Mouse (Mus musculus): Measurements from ENCODE around the gene Rassf10.

The Rassf10 gene

DNA sequence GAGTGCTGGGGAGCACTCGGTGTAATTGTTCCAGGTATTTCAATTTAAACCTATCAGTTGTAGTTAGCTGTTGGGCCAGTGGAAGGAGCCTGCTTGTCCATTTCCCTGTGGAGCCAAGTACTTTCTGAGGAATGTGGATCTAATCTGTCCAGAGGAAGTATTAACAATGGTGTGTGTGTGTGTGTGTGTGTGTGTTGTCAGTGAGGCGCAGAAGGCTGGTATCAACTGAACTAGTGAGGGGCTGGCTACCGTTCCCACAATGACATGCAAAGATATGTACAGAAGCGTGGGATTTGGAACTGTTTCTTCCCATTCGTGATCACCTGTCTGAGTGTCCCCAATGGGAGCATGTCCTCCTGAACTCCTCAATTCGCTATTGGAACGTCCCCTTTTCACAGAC, 3.2 kb downstream of the Rassf10 start:
- DNase-seq (ENCODE audit: low read depth, low spot score): no peak

- DNase-seq (ENCODE audit: low read depth, low spot score): no peak
Observed at GRCm38 (mm10) chr7:112957630-112958029, 3.9 kb downstream of the Rassf10 start.

- DNase-seq (ENCODE audit: low read depth, low spot score): no peak
Observed at GRCm38 (mm10) chr7:112966382-112966781, 12.6 kb downstream of the Rassf10 start.

DNA sequence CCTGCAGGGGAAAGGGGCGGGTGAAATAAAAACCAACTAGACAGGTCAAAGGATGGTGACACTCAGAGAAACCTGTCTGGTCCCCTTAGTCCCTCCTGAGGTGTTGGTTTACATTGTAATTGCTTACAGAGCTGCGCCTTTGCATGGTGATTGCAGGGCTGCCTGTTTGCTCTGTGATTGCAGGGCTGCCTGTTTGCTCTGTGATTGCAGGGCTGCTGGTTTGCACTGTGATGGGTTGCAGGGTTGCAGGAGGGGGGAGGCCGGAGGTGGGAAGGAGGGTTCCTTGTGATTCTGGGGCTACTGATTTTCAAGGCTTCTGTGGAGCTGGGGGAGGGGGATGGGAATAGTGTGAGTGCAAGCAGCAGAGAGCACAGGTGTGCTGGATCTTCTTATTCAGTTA, 13.0 kb downstream of the Rassf10 start:
- no peak for DNase-seq (ENCODE audit: low read depth, low spot score)

DNA sequence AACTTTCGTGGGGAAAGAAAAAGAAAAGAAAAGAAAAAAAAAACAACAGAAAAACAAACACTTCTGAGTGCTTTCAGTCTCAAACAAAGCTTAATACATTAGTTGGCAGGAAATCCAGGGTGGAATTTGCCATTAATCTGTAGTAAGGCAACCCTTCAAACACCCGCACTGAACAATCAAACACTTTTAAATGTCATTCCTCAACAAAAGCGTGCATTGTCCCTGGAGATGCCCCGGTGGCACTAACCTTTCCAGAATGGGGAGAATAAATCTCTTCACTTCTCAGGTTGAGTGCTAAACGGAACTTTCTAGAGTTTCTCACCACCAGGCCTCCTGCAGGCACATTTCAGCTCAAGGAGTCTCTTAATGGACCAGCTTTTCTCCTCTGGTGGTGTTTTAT, 29.6 kb downstream of the Rassf10 start:
- peak; percentile 8 for DNase-seq (ENCODE audit: low read depth, low spot score)

DNA sequence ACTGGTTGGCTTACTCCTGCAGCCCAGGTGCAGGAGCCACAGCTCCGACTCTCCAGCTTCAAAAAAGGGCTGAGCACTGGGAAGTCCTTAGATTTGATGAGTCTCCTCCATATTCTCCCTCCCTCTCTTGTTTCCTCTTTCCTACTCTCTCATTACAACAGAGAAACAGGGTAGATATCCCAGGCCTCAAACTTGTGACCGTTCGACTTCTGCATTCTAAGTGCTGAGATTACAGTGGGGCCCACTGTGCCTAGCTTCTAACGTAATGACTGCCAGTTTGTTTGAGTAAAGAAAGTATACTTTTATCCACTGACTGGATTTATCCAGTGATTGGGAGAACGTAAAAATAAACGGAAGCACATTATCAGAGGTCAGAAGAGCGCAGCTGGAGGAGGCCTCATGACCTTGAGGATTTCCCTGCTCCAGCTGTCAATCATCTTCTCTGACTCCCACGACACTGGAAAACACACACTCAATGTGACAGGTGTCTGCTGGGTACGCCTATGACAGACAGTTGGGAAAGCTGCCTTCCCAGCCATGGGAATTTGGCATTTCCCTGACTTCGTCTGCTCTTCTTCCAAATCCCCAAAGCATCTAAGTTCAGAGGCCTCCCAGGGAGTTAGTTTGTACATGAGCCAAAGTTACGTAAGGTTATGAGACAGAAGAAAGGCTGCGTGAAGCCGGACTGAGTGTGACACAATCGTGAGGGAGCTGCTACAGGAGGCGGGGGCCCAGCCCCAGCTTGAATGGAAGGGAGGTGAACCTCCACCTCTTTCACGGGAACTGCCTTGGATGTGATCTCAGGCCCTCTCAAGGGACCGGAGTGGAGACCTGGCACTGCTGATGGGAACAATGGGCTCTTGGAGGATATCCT, 31.2 kb downstream of the Rassf10 start:
- no peak for DNase-seq (ENCODE audit: low read depth, low spot score)

DNA sequence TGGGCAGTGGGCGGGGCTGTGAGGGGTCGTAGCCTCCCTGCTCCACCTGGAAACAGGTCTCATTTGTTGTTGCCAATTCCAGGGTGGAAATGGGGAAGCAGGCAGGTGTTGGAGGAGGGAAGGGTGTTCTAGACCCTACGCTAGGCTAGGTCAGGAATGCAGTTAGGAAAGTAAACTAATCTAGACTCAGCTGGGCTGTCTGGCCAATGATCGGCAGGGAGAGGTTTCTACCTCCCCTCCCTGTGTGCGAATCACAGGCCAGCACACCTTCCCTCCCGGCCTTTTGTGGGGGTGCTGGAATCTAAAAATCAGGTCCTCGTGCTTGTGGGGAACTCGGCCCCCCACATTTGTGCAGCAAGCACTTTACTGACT, 31.8 kb downstream of the Rassf10 start:
- no peak for DNase-seq (ENCODE audit: low read depth, low spot score)

DNA sequence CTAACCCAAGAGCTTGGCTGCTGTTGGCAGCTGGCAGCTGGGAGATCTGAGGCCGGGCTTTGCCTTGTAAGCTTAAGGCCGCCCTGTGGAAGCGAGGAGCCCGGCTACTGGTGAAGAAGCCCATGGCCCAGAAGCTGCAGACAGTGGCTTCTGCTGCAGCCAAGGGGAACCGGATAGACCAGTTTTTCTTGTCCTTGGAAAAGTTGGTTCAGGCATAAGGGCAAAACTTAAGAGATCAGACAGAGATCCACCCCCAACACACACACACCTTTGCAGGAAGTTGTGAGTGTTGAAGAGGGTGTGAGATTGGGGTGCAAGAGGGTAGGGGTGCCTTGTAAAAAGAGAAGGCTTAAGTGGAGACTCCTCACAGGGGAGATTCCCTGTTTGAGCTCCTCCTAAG, 39.2 kb downstream of the Rassf10 start:
- no peak for DNase-seq (ENCODE audit: low read depth, low spot score)

DNA sequence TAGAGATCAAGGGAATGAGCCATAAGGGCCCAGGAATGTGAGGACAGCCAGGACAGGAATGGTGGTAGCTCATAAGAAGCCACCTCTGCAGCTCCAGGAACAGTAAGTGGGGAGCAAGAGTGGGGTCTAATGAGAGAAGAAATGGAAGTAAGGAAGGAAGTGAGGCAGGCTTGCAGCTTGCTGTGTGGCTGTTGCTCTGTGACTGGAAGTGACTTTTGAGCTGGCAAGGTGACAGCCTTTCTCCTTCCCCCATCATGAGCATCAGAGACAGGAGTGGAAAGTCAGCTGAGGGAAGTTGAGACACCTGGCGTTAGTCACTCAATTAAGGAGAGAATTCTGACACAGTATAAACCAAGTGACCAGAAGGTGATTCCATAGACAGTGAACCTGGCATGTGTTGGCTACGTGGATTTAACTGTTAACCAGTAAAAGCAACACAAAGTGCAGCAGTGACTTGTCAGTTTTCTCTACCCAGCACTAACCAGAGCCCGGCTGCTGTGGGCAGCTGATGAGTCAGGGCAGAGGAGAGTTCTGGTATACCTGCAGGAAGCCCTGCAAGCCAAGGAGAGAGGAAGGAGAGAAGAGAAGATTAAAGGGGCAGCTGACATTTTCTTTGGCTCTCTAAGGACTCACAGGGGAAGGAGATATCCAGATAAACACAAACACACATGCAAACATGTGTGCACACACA, 49.9 kb downstream of the Rassf10 start:
- DNase-seq (ENCODE audit: low read depth, low spot score): no peak

DNA sequence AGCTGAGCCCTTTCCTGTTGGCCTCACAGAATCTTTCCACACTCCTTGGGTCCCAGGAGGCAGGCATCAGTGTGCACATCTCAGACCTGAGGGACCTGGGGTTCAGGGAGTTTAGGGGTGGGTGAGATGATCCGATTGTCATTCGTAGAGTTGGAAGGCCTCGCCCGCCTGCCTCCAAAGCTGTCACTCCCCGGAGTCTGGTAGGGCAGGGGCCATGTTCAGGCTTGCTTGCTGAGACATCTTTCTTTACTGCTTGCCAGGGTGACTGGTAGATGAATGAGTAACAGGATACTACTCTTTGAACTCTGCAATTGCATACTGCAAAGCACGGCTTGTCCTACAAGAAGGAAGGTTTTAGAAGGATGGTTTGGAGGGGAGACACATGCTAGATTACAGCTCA, 52.0 kb downstream of the Rassf10 start:
- DNase-seq (ENCODE audit: low read depth, low spot score): no peak

Measured in embryo, embryonic 11.5 days (tissue).